Mouse (Mus musculus): ENCODE results near the gene Gm8764. TPM values are rescaled to one million over a fixed set of nuclear protein-coding genes. Genes with fewer than 3 reads are reported as not detected.
"Not testable (repeated sequence)": the region's sequence is repeated elsewhere in the genome, so short reads cannot be mapped to it uniquely, and the experiment has no call there.

Gene Gm8764
- polyA plus RNA-seq (2014; fragmentation: Nextera tagmentation; extraction: Ambion mirVana) = not detected in 2 replicates

GRCm38 (mm10) chr10:104159706-104160105, at the start of gene Gm8764:
TSS of gene Gm8764 (plus strand) at chr10:104160006.
- not testable (repeated sequence) for H3K9ac ChIP-seq (replicated peaks; ENCODE audit: low read depth, low read length); H3K4me1 ChIP-seq (ENCODE audit: control insufficient read depth, insufficient read depth, low read length); H3K27me3 ChIP-seq (ENCODE audit: control insufficient read depth, insufficient read depth, low read length); H3K27ac ChIP-seq (ENCODE audit: low read depth, low read length); ATAC-seq (ENCODE audit: low read depth); H3K4me2 ChIP-seq (ENCODE audit: low read depth, low read length); H3K9me3 ChIP-seq (ENCODE audit: control insufficient read depth, low read length); H3K4me3 ChIP-seq (ENCODE audit: low read depth, low read length); H3K36me3 ChIP-seq (ENCODE audit: control insufficient read depth, insufficient read depth, low read length)
- WGBS = no CpG with 5 or more reads among the region's 3 CpGs

GRCm38 (mm10) chr10:104110044-104110443, 49.8 kb upstream of the Gm8764 start:
- 77% methylated on average over 3 of the region's 3 CpGs for WGBS
- no peak overlapping the region for H3K4me3 ChIP-seq (ENCODE audit: low read depth, low read length)
- no peak overlapping the region for H3K4me2 ChIP-seq (ENCODE audit: low read depth, low read length)
- H3K36me3 ChIP-seq (ENCODE audit: control insufficient read depth, insufficient read depth, low read length) = no peaks in the 10 kb centered on the region
- no peak overlapping the region for H3K9ac ChIP-seq (replicated peaks; ENCODE audit: low read depth, low read length)
- H3K27me3 ChIP-seq (ENCODE audit: control insufficient read depth, insufficient read depth, low read length) = no peaks in the 10 kb centered on the region
- no peak overlapping the region for H3K27ac ChIP-seq (ENCODE audit: low read depth, low read length)
- no peak for ATAC-seq (ENCODE audit: low read depth)
- no peaks in the 10 kb centered on the region for H3K9me3 ChIP-seq (ENCODE audit: control insufficient read depth, low read length)
- no peaks in the 10 kb centered on the region for H3K4me1 ChIP-seq (ENCODE audit: control insufficient read depth, insufficient read depth, low read length)

GRCm38 (mm10) chr10:104118312-104118711, 41.5 kb upstream of the Gm8764 start:
- H3K9me3 ChIP-seq (ENCODE audit: control insufficient read depth, low read length) = no peaks in the 10 kb centered on the region
- H3K4me2 ChIP-seq (ENCODE audit: low read depth, low read length) = no peak overlapping the region
- 82% methylated on average over 2 of the region's 2 CpGs for WGBS
- ATAC-seq (ENCODE audit: low read depth) = no peak
- no peaks in the 10 kb centered on the region for H3K36me3 ChIP-seq (ENCODE audit: control insufficient read depth, insufficient read depth, low read length)
- no peaks in the 10 kb centered on the region for H3K4me1 ChIP-seq (ENCODE audit: control insufficient read depth, insufficient read depth, low read length)
- H3K4me3 ChIP-seq (ENCODE audit: low read depth, low read length) = no peak overlapping the region
- H3K27me3 ChIP-seq (ENCODE audit: control insufficient read depth, insufficient read depth, low read length) = no peaks in the 10 kb centered on the region
- no peak overlapping the region for H3K9ac ChIP-seq (replicated peaks; ENCODE audit: low read depth, low read length)
- H3K27ac ChIP-seq (ENCODE audit: low read depth, low read length) = no peak overlapping the region

- H3K9ac ChIP-seq (replicated peaks; ENCODE audit: low read depth, low read length); H3K27me3 ChIP-seq (ENCODE audit: control insufficient read depth, insufficient read depth, low read length); H3K4me1 ChIP-seq (ENCODE audit: control insufficient read depth, insufficient read depth, low read length); H3K4me2 ChIP-seq (ENCODE audit: low read depth, low read length); ATAC-seq (ENCODE audit: low read depth); H3K4me3 ChIP-seq (ENCODE audit: low read depth, low read length); H3K27ac ChIP-seq (ENCODE audit: low read depth, low read length); H3K9me3 ChIP-seq (ENCODE audit: control insufficient read depth, low read length); H3K36me3 ChIP-seq (ENCODE audit: control insufficient read depth, insufficient read depth, low read length): not testable (repeated sequence)
- no CpG with 5 or more reads among the region's 3 CpGs for WGBS
These were observed 17.1 kb upstream of the Gm8764 start, which contains the start of gene Gm21293 for GRCm38 (mm10) chr10:104142687-104143086. TSS of gene Gm21293 (plus strand) at chr10:104142987.

GRCm38 (mm10) chr10:104151197-104151596, 8.6 kb upstream of the Gm8764 start, which contains the start of gene Gm6763:
TSS of gene Gm6763 (plus strand) at chr10:104151497.
- WGBS = no CpG with 5 or more reads among the region's 3 CpGs
- not testable (repeated sequence) for H3K27ac ChIP-seq (ENCODE audit: low read depth, low read length); H3K36me3 ChIP-seq (ENCODE audit: control insufficient read depth, insufficient read depth, low read length); H3K4me1 ChIP-seq (ENCODE audit: control insufficient read depth, insufficient read depth, low read length); H3K9me3 ChIP-seq (ENCODE audit: control insufficient read depth, low read length); H3K4me3 ChIP-seq (ENCODE audit: low read depth, low read length); H3K27me3 ChIP-seq (ENCODE audit: control insufficient read depth, insufficient read depth, low read length); H3K4me2 ChIP-seq (ENCODE audit: low read depth, low read length); ATAC-seq (ENCODE audit: low read depth); H3K9ac ChIP-seq (replicated peaks; ENCODE audit: low read depth, low read length)

GRCm38 (mm10) chr10:104168215-104168614, 8.4 kb downstream of the Gm8764 start, which contains the start of gene Gm21304:
TSS of gene Gm21304 (plus strand) at chr10:104168515.
- H3K36me3 ChIP-seq (ENCODE audit: control insufficient read depth, insufficient read depth, low read length); H3K27ac ChIP-seq (ENCODE audit: low read depth, low read length); H3K9ac ChIP-seq (replicated peaks; ENCODE audit: low read depth, low read length); H3K4me2 ChIP-seq (ENCODE audit: low read depth, low read length); H3K4me3 ChIP-seq (ENCODE audit: low read depth, low read length); H3K4me1 ChIP-seq (ENCODE audit: control insufficient read depth, insufficient read depth, low read length); H3K27me3 ChIP-seq (ENCODE audit: control insufficient read depth, insufficient read depth, low read length); ATAC-seq (ENCODE audit: low read depth); H3K9me3 ChIP-seq (ENCODE audit: control insufficient read depth, low read length): not testable (repeated sequence)
- no CpG with 5 or more reads among the region's 3 CpGs for WGBS

GRCm38 (mm10) chr10:104176724-104177123, 16.9 kb downstream of the Gm8764 start, which contains the start of gene Gm21312:
TSS of gene Gm21312 (plus strand) at chr10:104177024.
- not testable (repeated sequence) for H3K4me2 ChIP-seq (ENCODE audit: low read depth, low read length); H3K9ac ChIP-seq (replicated peaks; ENCODE audit: low read depth, low read length); H3K36me3 ChIP-seq (ENCODE audit: control insufficient read depth, insufficient read depth, low read length); H3K9me3 ChIP-seq (ENCODE audit: control insufficient read depth, low read length); H3K27ac ChIP-seq (ENCODE audit: low read depth, low read length); ATAC-seq (ENCODE audit: low read depth); H3K4me1 ChIP-seq (ENCODE audit: control insufficient read depth, insufficient read depth, low read length); H3K4me3 ChIP-seq (ENCODE audit: low read depth, low read length); H3K27me3 ChIP-seq (ENCODE audit: control insufficient read depth, insufficient read depth, low read length)
- WGBS = no CpG with 5 or more reads among the region's 3 CpGs

GRCm38 (mm10) chr10:104185233-104185632, 25.4 kb downstream of the Gm8764 start, which contains the start of gene Gm20765:
TSS of gene Gm20765 (plus strand) at chr10:104185533.
- no CpG with 5 or more reads among the region's 3 CpGs for WGBS
- not testable (repeated sequence) for H3K27me3 ChIP-seq (ENCODE audit: control insufficient read depth, insufficient read depth, low read length); ATAC-seq (ENCODE audit: low read depth); H3K4me3 ChIP-seq (ENCODE audit: low read depth, low read length); H3K27ac ChIP-seq (ENCODE audit: low read depth, low read length); H3K9ac ChIP-seq (replicated peaks; ENCODE audit: low read depth, low read length); H3K4me1 ChIP-seq (ENCODE audit: control insufficient read depth, insufficient read depth, low read length); H3K36me3 ChIP-seq (ENCODE audit: control insufficient read depth, insufficient read depth, low read length); H3K4me2 ChIP-seq (ENCODE audit: low read depth, low read length); H3K9me3 ChIP-seq (ENCODE audit: control insufficient read depth, low read length)

GRCm38 (mm10) chr10:104193742-104194141, 33.9 kb downstream of the Gm8764 start, which contains the start of gene Gm4340:
TSS of gene Gm4340 (plus strand) at chr10:104194042.
- not testable (repeated sequence) for H3K27me3 ChIP-seq (ENCODE audit: control insufficient read depth, insufficient read depth, low read length); H3K4me2 ChIP-seq (ENCODE audit: low read depth, low read length); ATAC-seq (ENCODE audit: low read depth); H3K9me3 ChIP-seq (ENCODE audit: control insufficient read depth, low read length); H3K36me3 ChIP-seq (ENCODE audit: control insufficient read depth, insufficient read depth, low read length); H3K27ac ChIP-seq (ENCODE audit: low read depth, low read length); H3K4me3 ChIP-seq (ENCODE audit: low read depth, low read length); H3K9ac ChIP-seq (replicated peaks; ENCODE audit: low read depth, low read length); H3K4me1 ChIP-seq (ENCODE audit: control insufficient read depth, insufficient read depth, low read length)
- no CpG with 5 or more reads among the region's 3 CpGs for WGBS

Measured in neural tube, embryonic 14.5 days (tissue).